Mouse (Mus musculus) olfactory bulb, adult 2 months (tissue): ENCODE data around the gene Tsc2. TPM values are rescaled to one million over a fixed set of nuclear protein-coding genes. Genes with fewer than 3 reads are reported as not detected.
"Not testable (repeated sequence)": the region's sequence is repeated elsewhere in the genome, so short reads cannot be mapped to it uniquely, and the experiment has no call there.

Source experiments
- H3K27ac ChIP-seq: fragments of 200-500 bp; 2 replicates; pipeline ENCODE4 v1.5.1; 2012; ENCODE audit warnings: low read depth, low read length; ENCODE audit not compliant: insufficient read depth
- H3K4me1 ChIP-seq: fragments of 200-500 bp; 2 replicates; pipeline ENCODE4 v1.6.1; 2012; ENCODE audit warnings: low read length; ENCODE audit not compliant: control insufficient read depth, insufficient read depth
- H3K4me3 ChIP-seq: fragments of 200-500 bp; 2 replicates; pipeline ENCODE4 v1.5.1; 2012; ENCODE audit warnings: mild to moderate bottlenecking, low read depth, low read length, moderate library complexity; ENCODE audit not compliant: insufficient read depth
- CTCF ChIP-seq: fragments of 200-500 bp; IDR thresholded peaks from 2 replicates; pipeline ENCODE4 v1.5.1; 2012; ENCODE audit warnings: low read depth, mild to moderate bottlenecking, low read length, moderate library complexity; ENCODE audit not compliant: insufficient read depth
- POLR2A ChIP-seq: fragments of 200-500 bp; IDR thresholded peaks from 2 replicates; pipeline ENCODE4 v1.6.1; 2012; ENCODE audit warnings: mild to moderate bottlenecking, low read depth, low read length, moderate library complexity; ENCODE audit not compliant: insufficient read depth
- WGBS: fragments of 180-500 bp; shearing (Covaris S2); methylation state at CpG from one replicate; pipeline ENCODE4 v1.1.7; 2018; 5-methylcytosine and 5-hydroxymethylcytosine counted together
- polyA plus RNA-seq: library from polyadenylated mRNA; stranded (reverse); fragments of >200 nt; gene quantifications from 2 replicates; pipeline ENCODE4 v1.2.4, GENCODE M21; 2012; ENCODE audit warnings: low replicate concordance; ENCODE audit not compliant: missing spikeins, insufficient read depth, insufficient read length

Gene Tsc2
- polyA plus RNA-seq, 1 experiment: 286 TPM

GRCm38 (mm10) chr17:24669545-24670245 is 37.3 kb upstream of the Tsc2 start, which contains the start of gene Zfp598:
Gene Zfp598, plus strand, starts transcription at chr17:24669687.
- TF ChIP-seq CTCF: no peak
- TF ChIP-seq POLR2A: peak; percentile 97
- WGBS: under 1% methylated on average over 71 of the region's 80 CpGs

GRCm38 (mm10) chr17:24669214-24669544 is 36.7 kb upstream of the Tsc2 start:
- peak overlapping the region; percentile 43 for H3K27ac ChIP-seq
- H3K4me3 ChIP-seq: peak overlapping the region; percentile 81
- WGBS: 9% methylated on average over 15 of the region's 15 CpGs
- H3K4me1 ChIP-seq: peaks cover 19% of the 10 kb centered on the region

More at GRCm38 (mm10) chr17:24669545-24670245, 37.3 kb upstream of the Tsc2 start, which contains the start of gene Zfp598:
- Histone ChIP-seq H3K4me1 (peaks cover 23% of the 10 kb centered on the region), H3K27ac (peak within 1 kb of the TSS; percentile 43), H3K4me3 (peak within 1 kb of the TSS; percentile 81)

GRCm38 (mm10) chr17:24667416-24667815 is 35.0 kb upstream of the Tsc2 start:
- WGBS: 31% methylated on average over 6 of the region's 6 CpGs
- H3K27ac ChIP-seq: no peak overlapping the region
- H3K4me3 ChIP-seq: no peak overlapping the region
- H3K4me1 ChIP-seq: peaks cover 11% of the 10 kb centered on the region
- no peak for TF ChIP-seq POLR2A
- TF ChIP-seq CTCF: no peak

GRCm38 (mm10) chr17:24667011-24667410 is 34.6 kb upstream of the Tsc2 start:
- WGBS: 70% methylated on average over 7 of the region's 7 CpGs
- not testable (repeated sequence) for H3K4me1 ChIP-seq, H3K27ac ChIP-seq, H3K4me3 ChIP-seq

- no peak for TF ChIP-seq CTCF
- no peak for TF ChIP-seq POLR2A
- H3K4me3 ChIP-seq: 0 out of 2 replicates have a peak within 1 kb of the TSS, but pooled peaks have one; percentile 1
- WGBS: 3% methylated on average over 47 of the region's 47 CpGs
- H3K4me1 ChIP-seq: peaks cover 15% of the 10 kb centered on the region
- no peak within 1 kb of the TSS for H3K27ac ChIP-seq
Observed at GRCm38 (mm10) chr17:24658017-24658758, 25.8 kb upstream of the Tsc2 start, which contains the start of gene Npw. Gene Npw, minus strand, starts transcription at chr17:24658457.

- TF ChIP-seq CTCF (no peak), POLR2A (no peak)
- WGBS: 83% methylated on average over 4 of the region's 4 CpGs
- Histone ChIP-seq H3K4me3 (no peak overlapping the region), H3K27ac (no peak overlapping the region), H3K4me1 (peaks cover 23% of the 10 kb centered on the region)
Observed at GRCm38 (mm10) chr17:24654969-24655368, 22.5 kb upstream of the Tsc2 start.

GRCm38 (mm10) chr17:24653967-24654710 is 21.7 kb upstream of the Tsc2 start:
- no peak for TF ChIP-seq POLR2A
- peak; percentile 94 for TF ChIP-seq CTCF
- WGBS: 3% methylated on average over 19 of the region's 19 CpGs
- peak overlapping the region; percentile 14 for H3K4me3 ChIP-seq
- no peak overlapping the region for H3K27ac ChIP-seq
- peaks cover 24% of the 10 kb centered on the region for H3K4me1 ChIP-seq

- WGBS: 80% methylated on average over 3 of the region's 3 CpGs
- TF ChIP-seq CTCF: no peak
- no peak for TF ChIP-seq POLR2A
- no peak overlapping the region for H3K4me3 ChIP-seq
- H3K4me1 ChIP-seq: peaks cover 29% of the 10 kb centered on the region
- no peak overlapping the region for H3K27ac ChIP-seq
Observed at GRCm38 (mm10) chr17:24651835-24652234, 19.4 kb upstream of the Tsc2 start.

GRCm38 (mm10) chr17:24650766-24651165 is 18.3 kb upstream of the Tsc2 start:
- Histone ChIP-seq H3K4me3 (peak overlapping the region; percentile 76; the same call in 1 of the 2 replicates), H3K4me1 (peaks cover 35% of the 10 kb centered on the region), H3K27ac (peak overlapping the region; percentile 64; the same call in 1 of the 2 replicates)
- TF ChIP-seq CTCF: no peak
- 69% methylated on average over 4 of the region's 4 CpGs for WGBS
